Mouse (Mus musculus): ENCODE results near the gene Dazap1. TPM values are rescaled to one million over a fixed set of nuclear protein-coding genes. Genes with fewer than 3 reads are reported as not detected.

Gene Dazap1
- polyA plus RNA-seq, 1 experiment from 2014 or later = 21.1 TPM

DNA sequence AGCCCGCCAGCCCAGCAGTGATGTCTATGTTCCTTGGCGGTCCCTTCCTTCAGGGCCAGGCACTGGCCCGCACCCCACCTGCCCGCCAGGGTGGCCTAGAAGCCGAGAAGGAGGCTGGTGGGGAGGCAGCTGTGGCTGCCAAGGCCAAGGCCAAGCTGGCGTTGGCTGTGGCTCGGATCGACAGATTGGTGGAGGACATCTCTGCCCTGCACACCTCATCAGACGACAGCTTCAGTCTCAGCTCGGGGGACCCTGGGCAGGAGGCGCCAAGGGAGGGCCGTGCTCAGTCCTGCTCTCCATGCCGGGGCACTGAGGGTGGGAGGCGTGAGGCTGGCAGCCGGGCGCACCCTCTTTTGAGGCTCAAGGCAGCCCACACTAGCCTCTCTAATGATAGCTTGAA, 50.3 kb downstream of the Dazap1 start:
- H3K4me3 ChIP-seq (ENCODE audit: low read depth, low read length) = no peak overlapping the region
- 69% methylated on average over 16 of the region's 16 CpGs for WGBS (ENCODE audit: insufficient replicate concordance)
- peaks cover 6% of the 10 kb centered on the region for H3K4me1 ChIP-seq (ENCODE audit: control insufficient read depth, low read depth, low read length)
- no peaks in the 10 kb centered on the region for H3K36me3 ChIP-seq (ENCODE audit: control insufficient read depth, insufficient read depth)
- H3K27ac ChIP-seq (ENCODE audit: low read length) = no peak overlapping the region
- H3K27me3 ChIP-seq (ENCODE audit: control insufficient read depth, insufficient read depth, low read depth, low read length) = peaks cover 78% of the 10 kb centered on the region
- ATAC-seq (ENCODE audit: low read depth) = no peak
- H3K9ac ChIP-seq (ENCODE audit: low read depth, low read length) = no peak overlapping the region
- H3K4me2 ChIP-seq (ENCODE audit: low read depth, low read length) = no peak overlapping the region
- H3K9me3 ChIP-seq (replicated peaks; ENCODE audit: control insufficient read depth, low read length) = no peaks in the 10 kb centered on the region

- H3K4me1 ChIP-seq (ENCODE audit: control insufficient read depth, low read depth, low read length) = peaks cover 19% of the 10 kb centered on the region
- no peak overlapping the region for H3K27ac ChIP-seq (ENCODE audit: low read length)
- no peak overlapping the region for H3K9ac ChIP-seq (ENCODE audit: low read depth, low read length)
- no peak overlapping the region for H3K4me3 ChIP-seq (ENCODE audit: low read depth, low read length)
- no peak for ATAC-seq (ENCODE audit: low read depth)
- WGBS (ENCODE audit: insufficient replicate concordance) = 52% methylated on average over 54 of the region's 54 CpGs
- no peaks in the 10 kb centered on the region for H3K9me3 ChIP-seq (replicated peaks; ENCODE audit: control insufficient read depth, low read length)
- H3K4me2 ChIP-seq (ENCODE audit: low read depth, low read length) = no peak overlapping the region
- peaks cover 80% of the 10 kb centered on the region for H3K27me3 ChIP-seq (ENCODE audit: control insufficient read depth, insufficient read depth, low read depth, low read length)
- H3K36me3 ChIP-seq (ENCODE audit: control insufficient read depth, insufficient read depth) = no peaks in the 10 kb centered on the region; the same call in 1 of the 2 replicates
Observed at GRCm38 (mm10) chr10:80312586-80313504, 51.6 kb downstream of the Dazap1 start.

DNA sequence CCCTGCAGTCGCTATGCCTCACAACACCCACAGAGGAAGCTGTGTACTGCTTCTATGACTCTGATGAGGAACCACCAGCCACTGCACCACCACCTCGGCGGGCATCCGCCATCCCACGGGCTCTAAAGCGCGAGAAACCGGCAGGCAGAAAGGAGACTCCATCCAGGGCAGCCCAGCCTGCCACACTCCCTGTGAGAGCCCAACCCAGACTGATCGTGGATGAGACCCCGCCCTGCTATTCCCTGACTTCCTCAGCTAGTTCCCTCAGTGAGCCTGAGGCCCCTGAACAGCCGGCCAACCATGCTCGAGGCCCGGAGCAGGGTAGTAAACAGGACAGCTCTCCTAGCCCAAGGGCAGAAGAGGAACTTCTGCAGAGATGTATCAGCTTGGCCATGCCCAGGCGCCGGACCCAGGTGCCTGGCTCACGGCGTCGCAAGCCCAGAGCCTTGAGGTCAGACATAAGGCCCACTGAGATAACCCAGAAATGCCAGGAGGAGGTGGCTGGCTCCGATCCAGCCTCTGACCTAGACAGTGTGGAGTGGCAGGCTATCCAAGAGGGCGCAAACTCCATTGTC, 52.4 kb downstream of the Dazap1 start:
- no peak overlapping the region for H3K4me3 ChIP-seq (ENCODE audit: low read depth, low read length)
- H3K9ac ChIP-seq (ENCODE audit: low read depth, low read length) = no peak overlapping the region
- no peak overlapping the region for H3K27ac ChIP-seq (ENCODE audit: low read length)
- no peaks in the 10 kb centered on the region for H3K9me3 ChIP-seq (replicated peaks; ENCODE audit: control insufficient read depth, low read length)
- no peak for ATAC-seq (ENCODE audit: low read depth)
- H3K27me3 ChIP-seq (ENCODE audit: control insufficient read depth, insufficient read depth, low read depth, low read length) = peaks cover 76% of the 10 kb centered on the region
- 15% methylated on average over 20 of the region's 20 CpGs for WGBS (ENCODE audit: insufficient replicate concordance)
- peaks cover 3% of the 10 kb centered on the region; the same call in 1 of the 2 replicates for H3K36me3 ChIP-seq (ENCODE audit: control insufficient read depth, insufficient read depth)
- H3K4me2 ChIP-seq (ENCODE audit: low read depth, low read length) = no peak overlapping the region
- H3K4me1 ChIP-seq (ENCODE audit: control insufficient read depth, low read depth, low read length) = peaks cover 23% of the 10 kb centered on the region

DNA sequence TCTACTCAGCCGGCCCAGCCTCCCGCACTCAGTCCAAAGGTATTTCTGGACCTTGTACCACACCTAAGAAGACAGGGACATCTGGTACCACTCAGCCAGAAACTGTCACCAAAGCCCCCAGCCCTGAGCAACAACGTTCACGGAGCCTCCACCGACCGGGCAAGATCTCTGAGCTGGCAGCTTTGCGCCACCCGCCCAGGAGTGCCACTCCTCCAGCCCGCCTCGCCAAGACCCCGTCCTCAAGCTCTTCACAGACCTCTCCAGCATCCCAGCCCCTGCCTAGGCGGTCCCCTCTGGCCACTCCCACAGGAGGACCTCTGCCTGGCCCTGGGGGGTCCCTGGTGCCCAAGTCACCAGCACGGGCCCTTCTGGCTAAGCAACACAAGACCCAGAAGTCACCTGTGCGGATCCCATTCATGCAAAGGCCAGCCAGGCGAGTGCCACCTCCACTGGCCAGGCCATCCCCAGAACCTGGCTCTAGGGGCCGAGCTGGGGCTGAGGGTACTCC, 53.3 kb downstream of the Dazap1 start:
- Histone ChIP-seq H3K4me3 (ENCODE audit: low read depth, low read length) (no peak overlapping the region), H3K4me2 (ENCODE audit: low read depth, low read length) (no peak overlapping the region), H3K9me3 (replicated peaks; ENCODE audit: control insufficient read depth, low read length) (no peaks in the 10 kb centered on the region), H3K36me3 (ENCODE audit: control insufficient read depth, insufficient read depth) (peaks cover 5% of the 10 kb centered on the region; the same call in 1 of the 2 replicates), H3K4me1 (ENCODE audit: control insufficient read depth, low read depth, low read length) (peaks cover 32% of the 10 kb centered on the region), H3K27ac (ENCODE audit: low read length) (no peak overlapping the region), H3K27me3 (ENCODE audit: control insufficient read depth, insufficient read depth, low read depth, low read length) (peaks cover 67% of the 10 kb centered on the region), H3K9ac (ENCODE audit: low read depth, low read length) (no peak overlapping the region)
- WGBS (ENCODE audit: insufficient replicate concordance) = 56% methylated on average over 16 of the region's 16 CpGs
- no peak for ATAC-seq (ENCODE audit: low read depth)

DNA sequence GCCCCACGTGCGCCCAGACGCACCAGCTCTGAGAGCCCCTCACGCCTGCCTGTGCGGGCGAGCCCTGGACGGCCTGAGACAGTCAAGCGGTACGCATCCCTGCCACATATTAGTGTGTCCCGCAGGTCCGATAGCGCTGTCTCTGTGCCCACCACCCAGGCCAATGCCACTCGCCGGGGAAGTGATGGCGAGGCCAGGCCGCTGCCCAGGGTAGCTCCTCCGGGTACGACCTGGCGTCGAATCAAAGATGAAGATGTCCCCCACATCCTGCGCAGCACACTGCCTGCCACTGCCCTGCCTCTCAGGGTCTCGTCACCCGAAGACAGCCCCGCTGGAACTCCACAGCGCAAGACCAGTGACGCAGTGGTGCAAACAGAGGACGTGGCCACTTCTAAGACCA, 54.0 kb downstream of the Dazap1 start:
- Histone ChIP-seq H3K4me1 (ENCODE audit: control insufficient read depth, low read depth, low read length) (peaks cover 34% of the 10 kb centered on the region), H3K27me3 (ENCODE audit: control insufficient read depth, insufficient read depth, low read depth, low read length) (peaks cover 65% of the 10 kb centered on the region), H3K4me2 (ENCODE audit: low read depth, low read length) (no peak overlapping the region), H3K36me3 (ENCODE audit: control insufficient read depth, insufficient read depth) (peaks cover 5% of the 10 kb centered on the region; the same call in 1 of the 2 replicates), H3K27ac (ENCODE audit: low read length) (no peak overlapping the region), H3K9ac (ENCODE audit: low read depth, low read length) (no peak overlapping the region), H3K4me3 (ENCODE audit: low read depth, low read length) (no peak overlapping the region), H3K9me3 (replicated peaks; ENCODE audit: control insufficient read depth, low read length) (no peaks in the 10 kb centered on the region)
- WGBS (ENCODE audit: insufficient replicate concordance) = 38% methylated on average over 27 of the region's 27 CpGs
- ATAC-seq (ENCODE audit: low read depth) = no peak

GRCm38 (mm10) chr10:80316359-80316781, 55.1 kb downstream of the Dazap1 start:
- H3K4me1 ChIP-seq (ENCODE audit: control insufficient read depth, low read depth, low read length) = peaks cover 42% of the 10 kb centered on the region

DNA sequence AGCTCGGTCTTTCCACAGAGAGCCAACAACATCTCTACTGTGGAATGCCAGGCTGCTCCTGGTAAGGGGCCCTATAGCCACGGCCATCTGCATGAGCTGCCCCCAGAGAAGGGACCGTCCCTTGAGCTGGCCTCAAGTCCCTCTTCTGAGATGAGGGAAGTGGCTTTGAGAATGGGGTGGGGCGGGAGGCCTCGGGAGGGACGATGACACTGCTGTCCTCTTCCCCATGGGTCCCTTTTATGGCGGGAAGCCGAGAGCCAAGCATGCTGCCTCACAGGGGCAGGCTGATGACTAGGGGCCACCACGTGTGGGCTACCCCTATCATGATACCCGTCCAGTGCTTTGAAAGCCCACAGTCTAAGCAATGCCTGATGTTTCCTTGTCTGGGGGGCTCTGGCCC, 55.7 kb downstream of the Dazap1 start:
- Histone ChIP-seq H3K4me2 (ENCODE audit: low read depth, low read length) (peak overlapping the region; percentile 32), H3K27me3 (ENCODE audit: control insufficient read depth, insufficient read depth, low read depth, low read length) (peaks cover 48% of the 10 kb centered on the region), H3K9ac (ENCODE audit: low read depth, low read length) (peak overlapping the region; percentile 31), H3K27ac (ENCODE audit: low read length) (no peak overlapping the region), H3K36me3 (ENCODE audit: control insufficient read depth, insufficient read depth) (peaks cover 5% of the 10 kb centered on the region; the same call in 1 of the 2 replicates), H3K4me1 (ENCODE audit: control insufficient read depth, low read depth, low read length) (peaks cover 49% of the 10 kb centered on the region), H3K4me3 (ENCODE audit: low read depth, low read length) (no peak overlapping the region), H3K9me3 (replicated peaks; ENCODE audit: control insufficient read depth, low read length) (no peaks in the 10 kb centered on the region)
- ATAC-seq (ENCODE audit: low read depth) = no peak
- WGBS (ENCODE audit: insufficient replicate concordance) = 19% methylated on average over 10 of the region's 10 CpGs

More at GRCm38 (mm10) chr10:80316359-80316781, 55.1 kb downstream of the Dazap1 start:
- Histone ChIP-seq H3K9ac (ENCODE audit: low read depth, low read length) (no peak overlapping the region), H3K4me3 (ENCODE audit: low read depth, low read length) (no peak overlapping the region), H3K27me3 (ENCODE audit: control insufficient read depth, insufficient read depth, low read depth, low read length) (peaks cover 55% of the 10 kb centered on the region), H3K9me3 (replicated peaks; ENCODE audit: control insufficient read depth, low read length) (no peaks in the 10 kb centered on the region), H3K36me3 (ENCODE audit: control insufficient read depth, insufficient read depth) (peaks cover 5% of the 10 kb centered on the region; the same call in 1 of the 2 replicates), H3K27ac (ENCODE audit: low read length) (no peak overlapping the region), H3K4me2 (ENCODE audit: low read depth, low read length) (peak overlapping the region; percentile 32; the same call in 1 of the 2 replicates)
- no peak for ATAC-seq (ENCODE audit: low read depth)
- 15% methylated on average over 11 of the region's 11 CpGs for WGBS (ENCODE audit: insufficient replicate concordance)

GRCm38 (mm10) chr10:80320340-80320760, 59.1 kb downstream of the Dazap1 start, which contains the start of gene 2310011J03Rik:
2310011J03Rik (minus strand) TSS chr10:80320537.
- H3K36me3 ChIP-seq (ENCODE audit: control insufficient read depth, insufficient read depth) = peaks cover 5% of the 10 kb centered on the region; the same call in 1 of the 2 replicates
- H3K9ac ChIP-seq (ENCODE audit: low read depth, low read length) = peak within 1 kb of the TSS; percentile 88
- ATAC-seq (ENCODE audit: low read depth) = peak; percentile 59
- H3K27me3 ChIP-seq (ENCODE audit: control insufficient read depth, insufficient read depth, low read depth, low read length) = peaks cover 15% of the 10 kb centered on the region
- H3K4me2 ChIP-seq (ENCODE audit: low read depth, low read length) = peak within 1 kb of the TSS; percentile 73
- H3K9me3 ChIP-seq (replicated peaks; ENCODE audit: control insufficient read depth, low read length) = no peaks in the 10 kb centered on the region
- peaks cover 78% of the 10 kb centered on the region for H3K4me1 ChIP-seq (ENCODE audit: control insufficient read depth, low read depth, low read length)
- H3K4me3 ChIP-seq (ENCODE audit: low read depth, low read length) = peak within 1 kb of the TSS; percentile 74
- H3K27ac ChIP-seq (ENCODE audit: low read length) = peak within 1 kb of the TSS; percentile 87
- WGBS (ENCODE audit: insufficient replicate concordance) = under 1% methylated on average over 34 of the region's 34 CpGs
